Mouse (Mus musculus) splenic B cell, adult 2 months (primary cell): ENCODE measurements around the gene OR5BS1P.
"Not testable (repeated sequence)": the region's sequence is repeated elsewhere in the genome, so short reads cannot be mapped to it uniquely, and the experiment has no call there.

Experiments
- DNase-seq: peaks from one replicate; pipeline ENCODE4 v3.0.0-alpha.2; 2011; ENCODE audit warnings: low read depth, low spot score
- H3K27me3 ChIP-seq: 2 replicates; pipeline ENCODE4 v1.6.1; 2012; ENCODE audit warnings: mild to moderate bottlenecking, low read length, moderate library complexity, mixed read lengths; ENCODE audit not compliant: control insufficient read depth, poor library complexity, insufficient read depth, severe bottlenecking
- H3K36me3 ChIP-seq: 2 replicates; pipeline ENCODE4 v1.6.1; 2012; ENCODE audit warnings: mild to moderate bottlenecking, low read length, moderate library complexity, mixed read lengths; ENCODE audit not compliant: control insufficient read depth, poor library complexity, insufficient read depth, severe bottlenecking

OR5BS1P gene

GRCm38 (mm10) chr15:98512799-98513321 is 43.2 kb downstream of the OR5BS1P start:
- no peaks in the 10 kb centered on the region for H3K36me3 ChIP-seq
- no peaks in the 10 kb centered on the region for H3K27me3 ChIP-seq
- peak; percentile 72 for DNase-seq

- not testable (repeated sequence) for DNase-seq, H3K36me3 ChIP-seq, H3K27me3 ChIP-seq
These were observed 44.0 kb downstream of the OR5BS1P start for GRCm38 (mm10) chr15:98513676-98514075.

GRCm38 (mm10) chr15:98514146-98514545 is 44.5 kb downstream of the OR5BS1P start:
- H3K36me3 ChIP-seq: peaks cover 4% of the 10 kb centered on the region; the same call in 1 of the 2 replicates
- H3K27me3 ChIP-seq: no peaks in the 10 kb centered on the region
- peak; percentile 48 for DNase-seq

GRCm38 (mm10) chr15:98514845-98515244 is 45.1 kb downstream of the OR5BS1P start:
- not testable (repeated sequence) for DNase-seq, H3K27me3 ChIP-seq, H3K36me3 ChIP-seq

- Histone ChIP-seq H3K27me3 (no peaks in the 10 kb centered on the region), H3K36me3 (peaks cover 13% of the 10 kb centered on the region)
- peak; percentile 76 for DNase-seq
These were observed 48.0 kb downstream of the OR5BS1P start for GRCm38 (mm10) chr15:98517380-98518355.

GRCm38 (mm10) chr15:98521245-98521644 is 51.5 kb downstream of the OR5BS1P start:
- no peak for DNase-seq
- Histone ChIP-seq H3K27me3 (no peaks in the 10 kb centered on the region), H3K36me3 (peaks cover 19% of the 10 kb centered on the region)

- no peak for DNase-seq
- peaks cover 23% of the 10 kb centered on the region for H3K36me3 ChIP-seq
- no peaks in the 10 kb centered on the region for H3K27me3 ChIP-seq
These were observed 56.4 kb downstream of the OR5BS1P start for GRCm38 (mm10) chr15:98526057-98526456.

- Histone ChIP-seq H3K36me3 (peaks cover 26% of the 10 kb centered on the region), H3K27me3 (no peaks in the 10 kb centered on the region)
- DNase-seq: no peak
These were observed 57.5 kb downstream of the OR5BS1P start for GRCm38 (mm10) chr15:98527056-98527771.

- peaks cover 19% of the 10 kb centered on the region for H3K36me3 ChIP-seq
- no peaks in the 10 kb centered on the region for H3K27me3 ChIP-seq
- DNase-seq: no peak
These were observed 58.4 kb downstream of the OR5BS1P start for GRCm38 (mm10) chr15:98528066-98528563.
